Mouse (Mus musculus): ENCODE data around the gene Olfr1511. TPM values are rescaled to one million over a fixed set of nuclear protein-coding genes. Genes with fewer than 3 reads are reported as not detected.

The Olfr1511 gene
- polyA plus RNA-seq, 1 experiment from 2014 or later = not detected

Other genes starting within 250 kb of the Olfr1511 start
- 26.2 and 28.5 TPM in 2 replicates for gene Supt16, start 200.0 kb downstream of the Olfr1511 start, polyA plus RNA-seq (2015; fragmentation: Nextera tagmentation; extraction: Ambion mirVana)
- 11.6 and 12.6 TPM in 2 replicates for gene Chd8, start 139.6 kb downstream of the Olfr1511 start, polyA plus RNA-seq (2015; fragmentation: Nextera tagmentation; extraction: Ambion mirVana)
- gene Tox4, start 118.2 kb downstream of the Olfr1511 start, polyA plus RNA-seq (2015; fragmentation: Nextera tagmentation; extraction: Ambion mirVana) = 16.8 and 18.8 TPM in 2 replicates
- gene Rab2b, start 117.8 kb downstream of the Olfr1511 start, polyA plus RNA-seq (2015; fragmentation: Nextera tagmentation; extraction: Ambion mirVana) = 3.0 and 3.1 TPM in 2 replicates
- 15.0 and 16.5 TPM in 2 replicates for gene Mettl3, start 92.3 kb downstream of the Olfr1511 start, polyA plus RNA-seq (2015; fragmentation: Nextera tagmentation; extraction: Ambion mirVana)
- gene Sall2, start 68.6 kb downstream of the Olfr1511 start, polyA plus RNA-seq (2015; fragmentation: Nextera tagmentation; extraction: Ambion mirVana) = 0.72 and 0.99 TPM in 2 replicates
- not detected in 2 replicates for gene Olfr1513, start 41.0 kb downstream of the Olfr1511 start, polyA plus RNA-seq (2015; fragmentation: Nextera tagmentation; extraction: Ambion mirVana)
- not detected in 2 replicates for gene Olfr1512, start 18.2 kb downstream of the Olfr1511 start, polyA plus RNA-seq (2015; fragmentation: Nextera tagmentation; extraction: Ambion mirVana)
- gene Olfr1510, start 17.0 kb upstream of the Olfr1511 start, polyA plus RNA-seq (2015; fragmentation: Nextera tagmentation; extraction: Ambion mirVana) = not detected in 2 replicates
- not detected in 2 replicates for gene Olfr1509, start 45.6 kb upstream of the Olfr1511 start, polyA plus RNA-seq (2015; fragmentation: Nextera tagmentation; extraction: Ambion mirVana)
- not detected in 2 replicates for gene Olfr1508, start 70.1 kb upstream of the Olfr1511 start, polyA plus RNA-seq (2015; fragmentation: Nextera tagmentation; extraction: Ambion mirVana)
- not detected in 2 replicates for gene Olfr1507, start 98.4 kb upstream of the Olfr1511 start, polyA plus RNA-seq (2015; fragmentation: Nextera tagmentation; extraction: Ambion mirVana)